Mouse (Mus musculus): Measurements from ENCODE around the gene Stt3a. TPM values are rescaled to one million over a fixed set of nuclear protein-coding genes. Genes with fewer than 3 reads are reported as not detected.

Gene Stt3a
- 0.50 and 4.1 TPM in 2 replicates for polyA plus RNA-seq (2012; ENCODE audit: low replicate concordance)

GRCm38 (mm10) chr9:36767203-36768143 lies at the start of gene Stt3a:
Gene Stt3a (minus strand): TSS chr9:36767679.

GRCm38 (mm10) chr9:36796781-36797555 lies 29.5 kb upstream of the Stt3a start, which contains the start of gene Ei24:
Gene Ei24 (minus strand): TSS chr9:36797393.

GRCm38 (mm10) chr9:36727034-36727755 lies 40.3 kb downstream of the Stt3a start, which contains the start of gene Chek1:
Gene Chek1 (minus strand): TSS chr9:36727065.

GRCm38 (mm10) chr9:36692920-36693319 lies 74.6 kb downstream of the Stt3a start, which contains the start of gene Acrv1:
Gene Acrv1 (plus strand): TSS chr9:36693220.

Other genes starting within 250 kb of the Stt3a start
- not detected in 2 replicates for gene Gm5615, start 225.7 kb downstream of the Stt3a start, polyA plus RNA-seq (2012; ENCODE audit: low replicate concordance)
- gene Gm17689, start 185.0 kb downstream of the Stt3a start, polyA plus RNA-seq (2012; ENCODE audit: low replicate concordance): not detected in 2 replicates
- gene A630095E13Rik, start 124.3 kb downstream of the Stt3a start, polyA plus RNA-seq (2012; ENCODE audit: low replicate concordance): not detected in 2 replicates
- not detected in 2 replicates for gene Acrv1, start 74.5 kb downstream of the Stt3a start, polyA plus RNA-seq (2012; ENCODE audit: low replicate concordance)
- 0.80 and 2.7 TPM in 2 replicates for gene Chek1, start 40.6 kb downstream of the Stt3a start, polyA plus RNA-seq (2012; ENCODE audit: low replicate concordance)
- gene Ei24, start 29.7 kb upstream of the Stt3a start, polyA plus RNA-seq (2012; ENCODE audit: low replicate concordance): 36.1 and 52.7 TPM in 2 replicates
- gene Fez1, start 54.2 kb upstream of the Stt3a start, polyA plus RNA-seq (2012; ENCODE audit: low replicate concordance): not detected in 2 replicates